Mouse (Mus musculus) limb, embryonic 14.5 days (tissue): ENCODE measurements at regions not wholly inside any gene's neighbourhood (a gene's known extent, or its start where the extent isn't known, plus 50 kb on each side); places are given as distances from the start of the nearest gene placed in this dataset.

Experiments used
- ATAC-seq: fragments of 200-750 bp; cut with Nextera tagmentation; 2 replicates; pipeline ENCODE4 v1.8.0; 2017; ENCODE audit warnings: low read depth, moderate number of reproducible peaks, moderate TSS enrichment; ENCODE audit not compliant: low FRiP score
- DNase-seq: peaks from one replicate; pipeline ENCODE4 v3.0.0-alpha.2; 2015; ENCODE audit warnings: low spot score
- H3K27ac ChIP-seq: fragments of 300-500 bp; sonication (generic); replicated peaks from 2 replicates; pipeline ENCODE4 v1.5.1; 2014; ENCODE audit warnings: low read depth, mild to moderate bottlenecking, low read length, moderate library complexity, mixed read lengths
- H3K27me3 ChIP-seq: fragments of 300-500 bp; sonication (generic); 2 replicates; pipeline ENCODE4 v1.6.1; 2014; ENCODE audit warnings: low read length, mixed read lengths; ENCODE audit not compliant: control insufficient read depth, insufficient read depth
- H3K36me3 ChIP-seq: fragments of 300-500 bp; sonication (generic); 2 replicates; pipeline ENCODE4 v1.6.1; 2014; ENCODE audit warnings: mild to moderate bottlenecking, low read length, moderate library complexity, mixed read lengths; ENCODE audit not compliant: control insufficient read depth, insufficient read depth
- H3K4me1 ChIP-seq: fragments of 300-500 bp; sonication (generic); 2 replicates; pipeline ENCODE4 v1.6.1; 2014; ENCODE audit warnings: antibody characterized with exemption, low read length, mixed read lengths; ENCODE audit not compliant: control insufficient read depth, insufficient read depth
- H3K4me2 ChIP-seq: fragments of 300-500 bp; sonication (generic); replicated peaks from 2 replicates; pipeline ENCODE4 v1.6.1; 2014; ENCODE audit warnings: low read depth, mild to moderate bottlenecking, low read length, moderate library complexity; ENCODE audit not compliant: severe bottlenecking
- H3K4me3 ChIP-seq: fragments of 300-500 bp; sonication (generic); replicated peaks from 2 replicates; pipeline ENCODE4 v1.5.1; 2014; ENCODE audit warnings: low read length
- H3K9ac ChIP-seq: fragments of 300-500 bp; sonication (generic); 2 replicates; pipeline ENCODE4 v1.6.1; 2014; ENCODE audit warnings: mild to moderate bottlenecking, low read depth, low read length, moderate library complexity; ENCODE audit not compliant: severe bottlenecking
- H3K9me3 ChIP-seq: fragments of 300-500 bp; sonication (generic); 2 replicates; pipeline ENCODE4 v1.6.1; 2016; ENCODE audit warnings: low read length; ENCODE audit not compliant: control insufficient read depth
- POLR2A ChIP-seq: fragments of 200-500 bp; IDR thresholded peaks from 2 replicates; pipeline ENCODE4 v1.8.0; 2012; ENCODE audit warnings: inconsistent platforms, mild to moderate bottlenecking, moderate library complexity, borderline replicate concordance; ENCODE audit not compliant: insufficient read depth, insufficient read length; ENCODE audit errors: extremely low read depth
- WGBS: fragments of 180-500 bp; shearing (Covaris S2); extraction: QIAGEN DNeasy Blood & Tissue Kit; methylation state at CpG from one replicate; pipeline ENCODE4 v1.1.7; 2014; 5-methylcytosine and 5-hydroxymethylcytosine counted together

GRCm38 (mm10) chr14:80901346-80901745 is 917.5 kb downstream of the Olfm4 start:
- no peaks in the 10 kb centered on the region for H3K9me3 ChIP-seq
- 39% methylated on average over 10 of the region's 10 CpGs for WGBS
- peak; percentile 43 for ATAC-seq
- no peak overlapping the region for H3K27ac ChIP-seq
- 0 out of 2 replicates have a peak, but pooled peaks cover 4% of the 10 kb centered on the region for H3K4me1 ChIP-seq
- no peaks in the 10 kb centered on the region for H3K27me3 ChIP-seq
- H3K36me3 ChIP-seq, result no peaks in the 10 kb centered on the region
- no peak overlapping the region for H3K4me3 ChIP-seq
- H3K9ac ChIP-seq, result no peak overlapping the region
- peak overlapping the region; percentile 36 for H3K4me2 ChIP-seq
- DNase-seq, result peak; percentile 41
- no peak for TF ChIP-seq POLR2A

GRCm38 (mm10) chr14:80901759-80902163 is 917.9 kb downstream of the Olfm4 start:
- peak; percentile 85 for ATAC-seq
- TF ChIP-seq POLR2A, result no peak
- 50% methylated on average over 9 of the region's 9 CpGs for WGBS
- H3K9me3 ChIP-seq, result no peaks in the 10 kb centered on the region
- no peaks in the 10 kb centered on the region for H3K27me3 ChIP-seq
- H3K4me3 ChIP-seq, result no peak overlapping the region
- H3K36me3 ChIP-seq, result no peaks in the 10 kb centered on the region
- peak overlapping the region; percentile 36 for H3K4me2 ChIP-seq
- H3K4me1 ChIP-seq, result 0 out of 2 replicates have a peak, but pooled peaks cover 4% of the 10 kb centered on the region
- DNase-seq, result peak; percentile 25
- H3K9ac ChIP-seq, result no peak overlapping the region
- no peak overlapping the region for H3K27ac ChIP-seq

DNA sequence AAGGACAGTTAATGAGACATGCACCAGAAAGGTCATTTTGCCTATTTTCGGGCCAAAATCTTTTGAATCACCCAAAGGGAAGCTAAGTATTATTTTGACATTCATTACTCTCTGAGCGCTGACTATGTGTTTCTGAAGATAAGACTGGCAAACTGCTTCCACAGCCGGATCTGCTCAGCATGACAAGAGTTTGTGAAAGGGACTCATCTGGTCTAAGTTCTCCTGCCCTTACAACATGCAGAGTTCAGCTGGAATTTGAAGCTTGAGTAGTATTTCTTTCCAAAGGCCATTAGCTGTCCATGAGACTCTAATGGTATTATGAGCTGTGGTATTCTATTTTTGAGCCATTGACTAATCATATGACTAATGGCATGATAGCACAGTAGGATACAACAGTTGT is 932.1 kb downstream of the Olfm4 start:
- 93% methylated on average over 3 of the region's 3 CpGs for WGBS

GRCm38 (mm10) chr14:80923732-80924131 is 939.9 kb downstream of the Olfm4 start:
- TF ChIP-seq POLR2A, result no peak
- no peaks in the 10 kb centered on the region for H3K4me1 ChIP-seq

More for the DNA sequence above, 932.1 kb downstream of the Olfm4 start:
- no peaks in the 10 kb centered on the region for H3K36me3 ChIP-seq
- H3K4me3 ChIP-seq, result no peak overlapping the region
- H3K27ac ChIP-seq, result no peak overlapping the region
- no peaks in the 10 kb centered on the region for H3K27me3 ChIP-seq
- DNase-seq (no peak), ATAC-seq (no peak)
- TF ChIP-seq POLR2A, result no peak
- no peaks in the 10 kb centered on the region for H3K9me3 ChIP-seq
- H3K4me1 ChIP-seq, result no peaks in the 10 kb centered on the region
- H3K4me2 ChIP-seq, result no peak overlapping the region
- H3K9ac ChIP-seq, result no peak overlapping the region

GRCm38 (mm10) chr14:80959966-80960365 is 976.1 kb downstream of the Olfm4 start:
- no peak for ATAC-seq

More at GRCm38 (mm10) chr14:80923732-80924131, 939.9 kb downstream of the Olfm4 start:
- no peak for ATAC-seq
- Histone ChIP-seq H3K9ac (no peak overlapping the region), H3K4me2 (no peak overlapping the region), H3K27ac (no peak overlapping the region), H3K36me3 (no peaks in the 10 kb centered on the region), H3K4me3 (no peak overlapping the region), H3K9me3 (no peaks in the 10 kb centered on the region), H3K27me3 (no peaks in the 10 kb centered on the region)
- DNase-seq, result no peak
- 60% methylated on average over 2 of the region's 2 CpGs for WGBS

GRCm38 (mm10) chr14:80975795-80976194 is 991.9 kb downstream of the Olfm4 start:
- TF ChIP-seq POLR2A, result no peak
- H3K36me3 ChIP-seq, result no peaks in the 10 kb centered on the region
- peaks cover 10% of the 10 kb centered on the region for H3K4me1 ChIP-seq
- DNase-seq (peak; percentile 18), ATAC-seq (peak; percentile 50; the same call in 1 of the 2 replicates)
- H3K9me3 ChIP-seq, result no peaks in the 10 kb centered on the region
- H3K27ac ChIP-seq, result no peak overlapping the region
- no peak overlapping the region for H3K4me3 ChIP-seq
- H3K9ac ChIP-seq, result no peak overlapping the region
- WGBS, result 20% methylated on average over 4 of the region's 4 CpGs
- H3K4me2 ChIP-seq, result no peak overlapping the region
- H3K27me3 ChIP-seq, result no peaks in the 10 kb centered on the region

More at GRCm38 (mm10) chr14:80959966-80960365, 976.1 kb downstream of the Olfm4 start:
- Histone ChIP-seq H3K27me3 (no peaks in the 10 kb centered on the region), H3K4me2 (no peak overlapping the region), H3K36me3 (no peaks in the 10 kb centered on the region), H3K27ac (no peak overlapping the region), H3K4me1 (no peaks in the 10 kb centered on the region), H3K4me3 (no peak overlapping the region), H3K9me3 (no peaks in the 10 kb centered on the region), H3K9ac (no peak overlapping the region)
- DNase-seq, result no peak
- no peak for TF ChIP-seq POLR2A
- 92% methylated on average over 2 of the region's 2 CpGs for WGBS
